Mouse (Mus musculus) ovary, postnatal 10 days (tissue): ENCODE data around the gene Msi1.

Source experiments
- DNase-seq: peaks from one replicate; pipeline ENCODE4 v3.0.0; 2022; ENCODE audit warnings: low spot score

Msi1 gene

GRCm38 (mm10) chr5:115469791-115470190, 40.4 kb downstream of the Msi1 start:
- no peak for DNase-seq

GRCm38 (mm10) chr5:115470766-115471531, 41.5 kb downstream of the Msi1 start:
- DNase-seq = no peak

GRCm38 (mm10) chr5:115473191-115473590, 43.8 kb downstream of the Msi1 start:
- no peak for DNase-seq

- DNase-seq = no peak
These were observed 44.9 kb downstream of the Msi1 start for GRCm38 (mm10) chr5:115474174-115474828.

- no peak for DNase-seq
These were observed 46.1 kb downstream of the Msi1 start for GRCm38 (mm10) chr5:115475337-115476106.

- no peak for DNase-seq
These were observed 46.8 kb downstream of the Msi1 start for GRCm38 (mm10) chr5:115476107-115476727.

GRCm38 (mm10) chr5:115479561-115479960, 50.2 kb downstream of the Msi1 start:
- DNase-seq = no peak

GRCm38 (mm10) chr5:115480101-115480500, 50.7 kb downstream of the Msi1 start:
- no peak for DNase-seq

- DNase-seq = no peak
These were observed 53.2 kb downstream of the Msi1 start for GRCm38 (mm10) chr5:115482390-115483265.

- no peak for DNase-seq
These were observed 54.0 kb downstream of the Msi1 start for GRCm38 (mm10) chr5:115483385-115483784.

- DNase-seq = no peak
These were observed 54.8 kb downstream of the Msi1 start, which contains the start of gene Sirt4 for GRCm38 (mm10) chr5:115483947-115484920. Gene Sirt4 (minus strand): TSS chr5:115484725.

- DNase-seq = no peak
These were observed 55.6 kb downstream of the Msi1 start for GRCm38 (mm10) chr5:115484996-115485395.

GRCm38 (mm10) chr5:115485489-115486205, 56.2 kb downstream of the Msi1 start:
- no peak for DNase-seq

- DNase-seq = no peak
These were observed 57.3 kb downstream of the Msi1 start for GRCm38 (mm10) chr5:115486726-115487125.

GRCm38 (mm10) chr5:115487353-115487752, 58.0 kb downstream of the Msi1 start:
- no peak for DNase-seq

GRCm38 (mm10) chr5:115487942-115488580, 58.7 kb downstream of the Msi1 start:
- DNase-seq = no peak

GRCm38 (mm10) chr5:115488841-115489698, 59.7 kb downstream of the Msi1 start:
- DNase-seq = peak; percentile 84
